Mouse (Mus musculus) MEL (cell line): ENCODE data around the gene Pknox2. TPM values are rescaled to one million over a fixed set of nuclear protein-coding genes. Genes with fewer than 3 reads are reported as not detected.

Experiments
- DNase-seq: peaks from one replicate; pipeline ENCODE4 v3.0.0; 2011; ENCODE audit warnings: low read depth, low spot score
- H3K27ac ChIP-seq: 2 replicates; pipeline ENCODE4 v1.5.1; 2012; ENCODE audit warnings: low read depth, mild to moderate bottlenecking, control low read depth, low read length, moderate library complexity; ENCODE audit not compliant: control insufficient read depth
- H3K27me3 ChIP-seq, 2 experiments: fragments of 150-350 bp in 1 of 2; sonication (generic) in 1 of 2; 2 replicates each; pipeline ENCODE4 v1.6.1; 2012; ENCODE audit warnings: low read length in 2 of 2, mild to moderate bottlenecking in 2 of 2, improper control_type of control experiment in 1 of 2, moderate library complexity in 1 of 2; ENCODE audit not compliant: insufficient read depth in 2 of 2, control insufficient read depth in 1 of 2
- H3K36me3 ChIP-seq, 2 experiments: 2 replicates each; pipeline ENCODE4 v1.6.1; 2012 to 2014; ENCODE audit warnings: low read length in 2 of 2, improper control_type of control experiment in 1 of 2, inconsistent platforms in 1 of 2, mild to moderate bottlenecking in 1 of 2; ENCODE audit not compliant: insufficient read depth in 2 of 2, control insufficient read depth in 1 of 2
- H3K4me1 ChIP-seq, 2 experiments: fragments of 150-350 bp in 1 of 2; sonication (generic) in 1 of 2; 2 replicates each; pipeline ENCODE4 v1.6.1; 2012; ENCODE audit warnings: low read length in 2 of 2, improper control_type of control experiment in 1 of 2, mild to moderate bottlenecking in 1 of 2; ENCODE audit not compliant: insufficient read depth in 2 of 2, control insufficient read depth in 1 of 2
- H3K4me3 ChIP-seq, 2 experiments: fragments of 150-350 bp in 1 of 2; sonication (generic) in 1 of 2; 2 replicates each; pipeline ENCODE4 v1.5.1; 2012; ENCODE audit warnings: low read depth in 2 of 2, low read length in 2 of 2, mild to moderate bottlenecking in 2 of 2, moderate library complexity in 2 of 2, control low read depth in 1 of 2, improper control_type of control experiment in 1 of 2; ENCODE audit not compliant: control insufficient read depth in 1 of 2, insufficient read depth in 1 of 2
- H3K79me2 ChIP-seq: 2 replicates; pipeline ENCODE4 v1.6.1; 2012; ENCODE audit warnings: mild to moderate bottlenecking, low read length, moderate library complexity; ENCODE audit not compliant: control insufficient read depth, poor library complexity, insufficient read depth
- H3K9ac ChIP-seq: 2 replicates; pipeline ENCODE4 v1.6.1; 2012; ENCODE audit warnings: low read depth, mild to moderate bottlenecking, control low read depth, low read length, moderate library complexity; ENCODE audit not compliant: control insufficient read depth, poor library complexity, severe bottlenecking
- H3K9me3 ChIP-seq: fragments of 150-350 bp; sonication (generic); replicated peaks from 2 replicates; pipeline ENCODE4 v1.6.1; 2012; ENCODE audit warnings: mild to moderate bottlenecking, low read length, improper control_type of control experiment, moderate library complexity; ENCODE audit not compliant: insufficient read depth
- CHD2 ChIP-seq: IDR thresholded peaks from 2 replicates; pipeline ENCODE4 v1.6.1; 2011; ENCODE audit warnings: low read length, improper control_type of control experiment
- CTCF ChIP-seq, 3 experiments: IDR thresholded peaks in 2 of 3; conservative IDR thresholded peaks in 1 of 3; 2 replicates each; pipeline ENCODE4 v1.5.1; 2011 to 2012; ENCODE audit warnings: low read length in 3 of 3, low read depth in 2 of 3, mild to moderate bottlenecking in 2 of 3, improper control_type of control experiment in 1 of 3, inconsistent platforms in 1 of 3, mixed read lengths in 1 of 3, moderate library complexity in 1 of 3; ENCODE audit not compliant: control insufficient read depth in 1 of 3, insufficient read depth in 1 of 3, poor library complexity in 1 of 3, severe bottlenecking in 1 of 3
- ETS1 ChIP-seq: IDR thresholded peaks from 2 replicates; pipeline ENCODE4 v1.6.1; 2012; ENCODE audit warnings: low read depth, mild to moderate bottlenecking, inconsistent platforms, low read length, improper control_type of control experiment, moderate library complexity
- GATA1 ChIP-seq: IDR thresholded peaks from 2 replicates; pipeline ENCODE4 v1.6.1; 2011; ENCODE audit warnings: low read depth, low read length, improper control_type of control experiment
- HCFC1 ChIP-seq: IDR thresholded peaks from 2 replicates; pipeline ENCODE4 v1.6.1; 2012; ENCODE audit warnings: low read depth, mild to moderate bottlenecking, inconsistent platforms, low read length, improper control_type of control experiment, moderate library complexity
- MAFK ChIP-seq: IDR thresholded peaks from 2 replicates; pipeline ENCODE4 v1.6.1; 2011; ENCODE audit warnings: low read depth, mild to moderate bottlenecking, low read length, improper control_type of control experiment, borderline replicate concordance
- MAZ ChIP-seq: IDR thresholded peaks from 2 replicates; pipeline ENCODE4 v1.6.1; 2012; ENCODE audit warnings: low read depth, mild to moderate bottlenecking, inconsistent platforms, low read length, improper control_type of control experiment
- MEF2A ChIP-seq: IDR thresholded peaks from 2 replicates; pipeline ENCODE4 v1.6.1; 2014; ENCODE audit warnings: low read depth, mild to moderate bottlenecking, inconsistent platforms, low read length, improper control_type of control experiment; ENCODE audit not compliant: poor library complexity, insufficient replicate concordance, severe bottlenecking; ENCODE audit errors: extremely low read depth
- MXI1 ChIP-seq: IDR thresholded peaks from 2 replicates; pipeline ENCODE4 v1.6.1; 2011; ENCODE audit warnings: mild to moderate bottlenecking, low read depth, low read length, improper control_type of control experiment
- MYB ChIP-seq: IDR thresholded peaks from 2 replicates; pipeline ENCODE4 v1.6.1; 2011; ENCODE audit warnings: mild to moderate bottlenecking, low read depth, low read length, improper control_type of control experiment
- NELFE ChIP-seq: IDR thresholded peaks from 2 replicates; pipeline ENCODE4 v1.6.1; 2011; ENCODE audit warnings: low read depth, low read length, improper control_type of control experiment
- NRF1 ChIP-seq: IDR thresholded peaks from 2 replicates; pipeline ENCODE4 v1.6.1; 2014; ENCODE audit warnings: low read depth, mild to moderate bottlenecking, inconsistent platforms, low read length, improper control_type of control experiment, moderate library complexity; ENCODE audit not compliant: poor library complexity, insufficient read depth, severe bottlenecking
- RAD21 ChIP-seq: IDR thresholded peaks from 2 replicates; pipeline ENCODE4 v1.6.1; 2011; ENCODE audit warnings: mild to moderate bottlenecking, low read depth, low read length, improper control_type of control experiment
- RCOR1 ChIP-seq: IDR thresholded peaks from 2 replicates; pipeline ENCODE4 v1.6.1; 2012; ENCODE audit warnings: low read depth, mild to moderate bottlenecking, inconsistent platforms, low read length, improper control_type of control experiment
- SMC3 ChIP-seq: IDR thresholded peaks from 2 replicates; pipeline ENCODE4 v1.6.1; 2011; ENCODE audit warnings: low read depth, low read length, improper control_type of control experiment
- TAL1 ChIP-seq: IDR thresholded peaks from 2 replicates; pipeline ENCODE4 v1.6.1; 2012; ENCODE audit warnings: mild to moderate bottlenecking, inconsistent platforms, low read length, moderate library complexity, mixed read lengths
- TCF12 ChIP-seq: IDR thresholded peaks from 2 replicates; pipeline ENCODE4 v1.6.1; 2014; ENCODE audit warnings: low read depth, mild to moderate bottlenecking, inconsistent platforms, low read length, improper control_type of control experiment, moderate library complexity
- USF2 ChIP-seq, 2 experiments: IDR thresholded peaks; 2 replicates each; pipeline ENCODE4 v1.6.1; 2011 to 2012; ENCODE audit warnings: improper control_type of control experiment in 2 of 2, low read length in 2 of 2, borderline replicate concordance in 1 of 2, inconsistent platforms in 1 of 2, low read depth in 1 of 2, mild to moderate bottlenecking in 1 of 2; ENCODE audit not compliant: insufficient read depth in 1 of 2
- ZC3H11A ChIP-seq: IDR thresholded peaks from 2 replicates; pipeline ENCODE4 v1.6.1; 2012; ENCODE audit warnings: low read depth, mild to moderate bottlenecking, inconsistent platforms, low read length, improper control_type of control experiment
- ZNF384 ChIP-seq: IDR thresholded peaks from 2 replicates; pipeline ENCODE4 v1.6.1; 2012; ENCODE audit warnings: low read depth, mild to moderate bottlenecking, inconsistent platforms, low read length, improper control_type of control experiment
- polyA plus RNA-seq, 2 experiments: library from polyadenylated mRNA; stranded (reverse) in 1 of 2; unstranded in 1 of 2; fragments of >175 nt in 1 of 2; fragments of >200 nt in 1 of 2; gene quantifications; 2 replicates each; pipeline versions ENCODE4 v1.2.1 to v1.2.4; 2012; ENCODE audit warnings: low replicate concordance in 2 of 2, low read depth in 1 of 2; ENCODE audit not compliant: insufficient read length in 2 of 2, insufficient read depth in 1 of 2, missing spikeins in 1 of 2
- total RNA-seq: library from RNA; depleted of rRNA; stranded (reverse); fragments of 300-350 nt; gene quantifications from 2 replicates; pipeline ENCODE4 v1.2.3, GENCODE M21; 2012

Pknox2 gene
- total and polyA plus RNA-seq, 3 experiments, result not detected

GRCm38 (mm10) chr9:36864862-36865813 is 282.1 kb downstream of the Pknox2 start:
- Histone ChIP-seq H3K79me2 (no peaks in the 10 kb centered on the region), H3K4me3 (no peak overlapping the region), H3K36me3 (no peaks in the 10 kb centered on the region), H3K27me3 (peaks cover 2 to 7% of the 10 kb centered on the region in 2 experiments; a peak in 3 of 4 replicates), H3K9me3 (no peaks in the 10 kb centered on the region), H3K9ac (no peak overlapping the region), H3K4me1 (no peaks in the 10 kb centered on the region), H3K27ac (no peak overlapping the region)
- no peak for TF ChIP-seq SMC3
- TF ChIP-seq MXI1, result no peak
- no peak for TF ChIP-seq MAFK
- TF ChIP-seq HCFC1, result no peak
- no peak for DNase-seq

- Histone ChIP-seq H3K27me3 (peaks cover 2 to 7% of the 10 kb centered on the region in 2 experiments; a peak in 3 of 4 replicates), H3K4me3 (no peak overlapping the region), H3K4me1 (no peaks in the 10 kb centered on the region)
- TF ChIP-seq ZNF384, result no peak
- no peak for TF ChIP-seq NRF1
- no peak for TF ChIP-seq USF2 (IDR thresholded peaks at IDR 0.05; ENCODE audit: borderline replicate concordance in 1 of 2, insufficient read depth in 1 of 2, low read depth in 1 of 2, low read length in 2 of 2)
- no peak for TF ChIP-seq CTCF (IDR thresholded peaks at IDR 0.05 in 2 of 3, conservative IDR thresholded peaks at IDR 0.05 in 1 of 3; ENCODE audit: control insufficient read depth in 1 of 3, insufficient read depth in 1 of 3, low read depth in 2 of 3, low read length in 3 of 3, poor library complexity in 1 of 3, severe bottlenecking in 1 of 3)
- TF ChIP-seq HCFC1, result no peak
- no peak for TF ChIP-seq MAZ
- no peak for TF ChIP-seq TAL1
- TF ChIP-seq SMC3, result no peak
- no peak for TF ChIP-seq TCF12
- TF ChIP-seq, all 39 proteins: peak for 0
- no peak overlapping the region for H3K9ac ChIP-seq
- no peaks in the 10 kb centered on the region for H3K9me3 ChIP-seq
- no peak for DNase-seq
- H3K27ac ChIP-seq, result no peak overlapping the region
- no peaks in the 10 kb centered on the region for H3K36me3 ChIP-seq
- no peaks in the 10 kb centered on the region for H3K79me2 ChIP-seq
Measured at GRCm38 (mm10) chr9:36863694-36864093, 283.5 kb downstream of the Pknox2 start.

- DNase-seq, result no peak
- Histone ChIP-seq H3K4me3 (no peak overlapping the region), H3K9me3 (no peaks in the 10 kb centered on the region), H3K27ac (no peak overlapping the region), H3K9ac (no peak overlapping the region), H3K79me2 (no peaks in the 10 kb centered on the region), H3K4me1 (no peaks in the 10 kb centered on the region), H3K36me3 (no peaks in the 10 kb centered on the region), H3K27me3 (peaks cover 2 to 7% of the 10 kb centered on the region in 2 experiments; a peak in 3 of 4 replicates)
- TF ChIP-seq SMC3, result no peak
- TF ChIP-seq CHD2, result no peak
- no peak for TF ChIP-seq MEF2A
- TF ChIP-seq ZC3H11A, result no peak
- no peak for TF ChIP-seq ZNF384
- no peak for TF ChIP-seq RAD21
- TF ChIP-seq TAL1, result no peak
- no peak for TF ChIP-seq ETS1
- TF ChIP-seq NELFE, result no peak
- no peak for TF ChIP-seq RCOR1
- TF ChIP-seq MYB, result no peak
- no peak for TF ChIP-seq GATA1
Measured at GRCm38 (mm10) chr9:36862576-36862975, 284.6 kb downstream of the Pknox2 start.
